Mouse (Mus musculus) bone marrow macrophage, adult 2 months (primary cell): ENCODE data around the gene Rnf114. TPM values are rescaled to one million over a fixed set of nuclear protein-coding genes. Genes with fewer than 3 reads are reported as not detected.

ENCODE experiments used
- H3K27ac ChIP-seq: 2 replicates; pipeline ENCODE4 v1.5.1; 2012; ENCODE audit warnings: low read depth, low read length; ENCODE audit not compliant: insufficient read depth
- H3K4me1 ChIP-seq: 2 replicates; pipeline ENCODE4 v1.6.1; 2012; ENCODE audit warnings: low read length; ENCODE audit not compliant: control insufficient read depth, insufficient read depth
- H3K4me3 ChIP-seq: 2 replicates; pipeline ENCODE4 v1.5.1; 2012; ENCODE audit warnings: mild to moderate bottlenecking, low read length, moderate library complexity; ENCODE audit not compliant: insufficient read depth
- CTCF ChIP-seq: IDR thresholded peaks from 2 replicates; pipeline ENCODE4 v1.5.1; 2012; ENCODE audit warnings: low read depth, mild to moderate bottlenecking, low read length, moderate library complexity
- POLR2A ChIP-seq: IDR thresholded peaks from 2 replicates; pipeline ENCODE4 v1.6.1; 2012; ENCODE audit warnings: mild to moderate bottlenecking, low read depth, low read length, borderline replicate concordance
- polyA plus RNA-seq: library from polyadenylated mRNA; stranded (reverse); fragments of >200 nt; gene quantifications from 2 replicates; pipeline ENCODE4 v1.2.4, GENCODE M21; 2012; ENCODE audit not compliant: missing spikeins, insufficient read depth, insufficient read length

The Rnf114 gene
- polyA plus RNA-seq, 1 experiment = 115 TPM

GRCm38 (mm10) chr2:167471585-167471984 is 20.9 kb upstream of the Rnf114 start:
- Histone ChIP-seq H3K4me1 (peaks cover 28% of the 10 kb centered on the region), H3K4me3 (no peak overlapping the region), H3K27ac (no peak overlapping the region)
- TF ChIP-seq CTCF = no peak
- TF ChIP-seq POLR2A = no peak

DNA sequence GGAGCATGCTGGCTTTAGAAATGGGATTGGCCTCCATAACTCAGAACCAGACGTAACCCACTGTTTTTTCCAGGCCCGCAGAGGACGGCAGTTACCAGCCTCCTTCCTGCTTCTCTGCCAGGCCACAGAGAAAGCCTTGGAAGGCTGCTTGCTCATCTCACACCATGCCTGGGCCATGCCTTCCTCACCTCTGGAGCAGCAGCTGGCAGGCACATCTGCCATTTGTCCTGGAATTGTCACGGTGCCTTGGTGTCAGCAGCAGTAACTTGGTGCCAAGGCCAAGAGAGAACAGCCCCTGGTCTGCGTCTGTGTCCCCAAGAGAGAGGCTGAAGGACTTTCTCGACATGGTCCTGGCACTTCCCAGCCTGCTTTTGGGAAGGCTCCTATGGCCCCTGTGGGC is 18.2 kb upstream of the Rnf114 start:
- H3K4me1 ChIP-seq = peaks cover 23% of the 10 kb centered on the region
- H3K27ac ChIP-seq = no peak overlapping the region
- no peak overlapping the region for H3K4me3 ChIP-seq
- TF ChIP-seq CTCF = no peak
- no peak for TF ChIP-seq POLR2A

- Histone ChIP-seq H3K4me3 (no peak overlapping the region), H3K27ac (0 out of 2 replicates have a peak overlapping the region, but pooled peaks have one; percentile 78), H3K4me1 (peaks cover 23% of the 10 kb centered on the region)
- TF ChIP-seq CTCF (no peak), POLR2A (no peak)
Measured at GRCm38 (mm10) chr2:167475596-167475995, 16.8 kb upstream of the Rnf114 start.

- no peak for TF ChIP-seq POLR2A
- no peak for TF ChIP-seq CTCF
- Histone ChIP-seq H3K4me3 (no peak overlapping the region), H3K4me1 (peaks cover 23% of the 10 kb centered on the region), H3K27ac (peak overlapping the region; percentile 78)
Measured at GRCm38 (mm10) chr2:167476200-167476688, 16.2 kb upstream of the Rnf114 start.

DNA sequence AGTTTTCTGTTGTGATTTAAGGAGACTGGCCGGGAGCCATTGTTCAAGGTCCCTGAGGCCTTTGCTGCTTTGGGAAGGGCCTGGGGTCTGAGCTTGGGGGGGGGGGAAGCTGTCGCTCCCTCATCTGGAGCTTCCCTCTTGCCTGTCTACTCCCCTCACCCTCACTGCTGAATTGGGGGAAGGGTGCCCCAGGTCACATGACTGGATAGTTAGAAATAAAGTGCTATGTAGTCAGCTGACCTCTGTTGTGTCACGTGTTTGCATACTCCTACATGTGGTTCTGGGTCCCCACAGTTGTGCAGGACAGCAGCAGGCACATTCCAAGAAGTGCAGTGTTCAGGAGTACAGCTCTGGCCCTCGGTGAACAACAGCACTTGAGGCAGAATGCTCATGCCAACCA is 15.7 kb upstream of the Rnf114 start:
- Histone ChIP-seq H3K4me3 (no peak overlapping the region), H3K4me1 (peaks cover 23% of the 10 kb centered on the region), H3K27ac (peak overlapping the region; percentile 78)
- TF ChIP-seq POLR2A (no peak), CTCF (no peak)

- TF ChIP-seq POLR2A (no peak), CTCF (no peak)
- Histone ChIP-seq H3K4me3 (no peak overlapping the region), H3K27ac (no peak overlapping the region), H3K4me1 (peaks cover 23% of the 10 kb centered on the region)
Measured at GRCm38 (mm10) chr2:167478128-167478527, 14.3 kb upstream of the Rnf114 start.

DNA sequence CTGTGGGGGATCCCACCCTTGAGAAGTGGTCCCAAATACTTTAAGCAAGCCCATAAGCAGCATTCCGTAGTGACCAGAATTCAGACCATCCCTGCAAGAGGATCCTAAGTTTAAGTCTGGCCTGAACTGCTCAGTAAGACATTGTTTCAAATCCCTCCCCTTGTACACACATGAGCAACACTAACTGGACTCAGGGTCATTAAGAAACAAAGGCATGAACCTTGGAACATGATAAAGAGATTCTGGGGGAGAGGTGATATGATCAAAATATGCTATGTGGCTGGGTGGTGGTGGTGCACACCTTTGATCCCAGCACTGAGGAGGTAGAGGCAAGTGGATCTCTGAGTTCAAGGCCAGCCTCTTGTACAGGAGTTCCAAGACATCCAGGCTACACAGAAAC is 12.9 kb upstream of the Rnf114 start:
- no peak overlapping the region for H3K27ac ChIP-seq
- no peak overlapping the region for H3K4me3 ChIP-seq
- TF ChIP-seq POLR2A = no peak
- no peak for TF ChIP-seq CTCF

GRCm38 (mm10) chr2:167482681-167483080 is 9.8 kb upstream of the Rnf114 start:
- Histone ChIP-seq H3K4me3 (no peak overlapping the region), H3K4me1 (peaks cover 7% of the 10 kb centered on the region), H3K27ac (no peak overlapping the region)
- TF ChIP-seq CTCF = no peak
- TF ChIP-seq POLR2A = no peak

More for the DNA sequence above, 12.9 kb upstream of the Rnf114 start:
- H3K4me1 ChIP-seq = peaks cover 23% of the 10 kb centered on the region

GRCm38 (mm10) chr2:167483081-167483826 is 9.2 kb upstream of the Rnf114 start:
- TF ChIP-seq CTCF = no peak
- TF ChIP-seq POLR2A = no peak
- Histone ChIP-seq H3K27ac (no peak overlapping the region), H3K4me3 (no peak overlapping the region), H3K4me1 (peaks cover 6% of the 10 kb centered on the region; the same call in 1 of the 2 replicates)

- TF ChIP-seq POLR2A = no peak
- TF ChIP-seq CTCF = no peak
- Histone ChIP-seq H3K4me1 (peaks cover 11% of the 10 kb centered on the region), H3K27ac (no peak overlapping the region), H3K4me3 (no peak overlapping the region)
Measured at GRCm38 (mm10) chr2:167483827-167484410, 8.5 kb upstream of the Rnf114 start.
